Mouse (Mus musculus) left cerebral cortex, adult 6 months (tissue): ENCODE measurements around the gene Zfp111. TPM values are rescaled to one million over a fixed set of nuclear protein-coding genes. Genes with fewer than 3 reads are reported as not detected.

Experiments
- long read RNA-seq, 2 experiments: library from polyadenylated mRNA; unstranded; transcript quantifications; one replicate each; pipeline ENCODE4 v2.0.0; 2019 to 2020
- polyA plus RNA-seq: library from polyadenylated mRNA; unstranded; fragments of <200 nt; fragmentation: Nextera tagmentation; gene quantifications from 2 replicates; pipeline ENCODE4 v1.2.3, GENCODE M21; 2021

The Zfp111 gene
- polyA plus RNA-seq, result 1.6 TPM in 2 replicates
- long read RNA-seq, experiment 1, full-length matches to known transcripts, result 20 of 25 reads
- long read RNA-seq, experiment 1, partial matches to known transcripts, result 0 of 25 reads
- long read RNA-seq, experiment 1, other reads (novel, unspliced or antisense), result 5 of 25 reads
- long read RNA-seq, experiment 2, full-length matches to known transcripts, result 1 of 5 reads
- long read RNA-seq, experiment 2, partial matches to known transcripts, result 0 of 5 reads
- long read RNA-seq, experiment 2, other reads (novel, unspliced or antisense), result 4 of 5 reads

GRCm38 (mm10) chr7:24211343-24211742 lies at the start of gene Zfp111:
Zfp111 (minus strand) TSS chr7:24211443.

DNA sequence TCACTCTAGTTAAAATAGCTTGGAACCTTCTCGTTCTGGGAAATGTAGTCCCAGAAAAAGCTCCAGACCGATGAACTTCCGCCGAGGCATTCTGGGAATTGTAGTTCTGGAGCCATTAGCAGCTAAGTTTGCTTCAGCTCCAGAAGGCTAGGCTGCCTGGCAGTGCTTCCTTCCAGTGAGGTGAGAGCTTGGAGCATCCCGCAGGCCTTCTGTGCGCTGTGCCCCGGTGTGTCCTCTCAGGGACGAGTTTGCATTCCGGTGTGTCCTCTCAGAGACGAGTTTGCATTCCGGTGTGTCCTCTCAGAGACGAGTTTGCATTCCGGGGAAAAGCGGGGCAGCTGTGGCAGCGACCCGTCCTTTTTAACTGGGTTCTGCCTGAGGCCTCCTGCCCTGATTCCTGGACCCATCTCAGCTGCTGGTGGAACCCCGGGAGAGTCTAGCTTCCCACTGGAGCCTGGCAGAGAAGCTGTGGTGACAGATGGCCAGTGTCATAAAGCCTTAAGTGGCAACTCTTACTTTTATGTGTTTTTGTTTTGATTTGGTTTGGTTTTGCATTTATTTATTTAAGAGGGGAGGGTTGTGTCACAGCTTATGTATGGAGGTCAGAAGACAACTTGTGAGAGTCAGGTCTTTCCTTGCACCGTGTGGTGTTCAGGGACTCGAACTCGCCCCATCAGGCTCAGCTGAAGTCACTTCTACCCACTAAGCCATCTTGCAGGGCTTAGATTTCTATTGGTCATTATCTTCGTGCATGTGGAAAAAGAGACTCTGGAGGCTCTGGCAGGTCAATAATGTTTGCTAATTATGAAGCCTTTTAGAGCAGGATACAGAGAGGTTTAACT lies 43.6 kb upstream of the Zfp111 start, which contains the start of gene Zfp108:
Gene Zfp108, plus strand, starts transcription at position 162 of the 842 bp plus-strand sequence.

DNA sequence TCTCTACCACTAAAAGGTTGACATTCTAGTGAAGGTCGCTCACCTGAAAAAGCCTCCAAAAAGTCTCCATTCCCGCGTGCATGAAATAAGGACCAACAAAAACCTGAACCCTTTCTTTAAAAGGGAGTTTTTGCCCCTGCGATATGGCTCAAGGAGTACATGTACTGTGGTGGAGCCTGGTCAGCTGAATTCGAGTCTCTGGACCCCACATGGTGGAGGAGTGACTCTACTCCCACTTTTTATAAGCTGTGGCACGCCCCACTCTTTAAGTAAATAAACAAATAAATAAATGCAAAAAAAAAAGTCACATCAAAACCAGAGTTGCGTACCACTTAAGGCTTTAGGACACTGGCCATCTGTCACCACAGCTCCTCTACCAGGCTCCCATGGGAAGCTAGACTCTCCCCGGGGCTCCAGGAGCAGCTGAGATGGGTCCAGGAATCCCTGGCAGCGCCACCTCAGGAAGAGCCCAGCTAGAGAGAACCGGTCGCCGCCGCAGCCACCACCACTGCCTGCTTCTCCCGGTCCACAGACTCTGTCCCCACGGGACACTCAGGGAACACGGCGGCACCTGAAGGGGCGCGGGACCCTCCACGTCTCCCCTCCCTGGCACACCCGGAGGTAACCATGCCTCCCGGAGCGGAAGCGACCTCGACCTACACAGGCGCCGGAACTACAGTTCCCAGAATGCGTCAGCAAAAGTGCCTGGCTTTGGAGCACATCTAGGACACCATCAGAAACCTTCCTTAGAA lies 26.0 kb upstream of the Zfp111 start, which contains the start of gene Zfp109:
Gene Zfp109, minus strand, starts transcription at position 521 of the 752 bp plus-strand sequence.

DNA sequence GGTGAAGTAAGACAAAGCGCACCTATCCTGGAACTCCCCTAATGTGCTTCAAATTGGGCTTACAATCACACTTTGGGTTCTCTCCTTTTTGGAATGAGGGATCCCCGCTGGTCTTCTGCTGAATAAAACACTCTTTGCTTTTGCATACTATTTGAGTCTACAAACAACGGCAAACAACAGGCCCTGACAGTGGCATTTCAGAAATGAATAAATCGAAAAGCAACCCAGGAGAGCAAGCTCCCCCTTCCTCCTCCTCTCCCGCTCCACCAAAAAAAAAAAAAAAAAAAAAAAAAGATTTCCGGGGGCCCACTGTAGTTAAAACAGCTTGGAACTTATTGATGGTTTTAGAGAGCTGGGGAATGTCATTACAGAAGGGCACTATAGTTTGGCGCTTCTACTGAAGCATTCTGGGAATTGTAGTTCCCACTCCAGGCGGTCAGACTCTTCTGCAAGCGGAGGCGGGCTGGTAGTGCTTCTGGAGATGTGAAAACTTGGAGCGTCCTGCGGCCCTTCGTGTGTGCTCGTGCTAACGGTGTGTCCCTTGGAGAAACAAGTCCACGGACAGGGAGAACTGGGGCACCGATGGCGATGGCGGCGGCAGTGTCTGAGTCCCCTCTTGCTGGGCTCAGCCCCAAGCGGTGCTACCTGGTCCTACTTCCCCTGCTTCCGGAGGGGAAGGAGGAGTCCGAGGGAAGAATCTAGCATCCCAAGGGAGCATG lies 36.5 kb downstream of the Zfp111 start, which contains the start of gene Zfp114:
Gene Zfp114, plus strand, starts transcription at position 443 of the 719 bp plus-strand sequence.

Other genes with a start within 250 kb of the Zfp111 start
- gene Vmn1r181, start 236.8 kb downstream of the Zfp111 start, polyA plus RNA-seq, result not detected in 2 replicates
- not detected in 2 replicates for gene V1rd19, start 209.8 kb downstream of the Zfp111 start, polyA plus RNA-seq
- not detected in 2 replicates for gene Vmn1r183, start 158.2 kb downstream of the Zfp111 start, polyA plus RNA-seq
- gene Zfp180, start 129.5 kb downstream of the Zfp111 start, polyA plus RNA-seq, result 24.4 and 27.1 TPM in 2 replicates
- gene Zfp112, start 99.1 kb downstream of the Zfp111 start, polyA plus RNA-seq, result 2.7 and 3.6 TPM in 2 replicates
- 12.2 and 13.5 TPM in 2 replicates for gene Zfp235, start 77.3 kb downstream of the Zfp111 start, polyA plus RNA-seq
- 0.93 and 0.98 TPM in 2 replicates for gene Zfp114, start 36.4 kb downstream of the Zfp111 start, polyA plus RNA-seq
- 4.4 and 4.6 TPM in 2 replicates for gene Zfp109, start 26.1 kb upstream of the Zfp111 start, polyA plus RNA-seq
- 2.8 and 3.1 TPM in 2 replicates for gene Zfp108, start 43.4 kb upstream of the Zfp111 start, polyA plus RNA-seq
- gene Zfp93, start 59.0 kb upstream of the Zfp111 start, polyA plus RNA-seq, result 6.1 and 7.0 TPM in 2 replicates
- gene Zfp61, start 89.8 kb upstream of the Zfp111 start, polyA plus RNA-seq, result 10.9 and 15.1 TPM in 2 replicates
- 14.5 and 15.2 TPM in 2 replicates for gene Zfp94, start 105.2 kb upstream of the Zfp111 start, polyA plus RNA-seq
- gene Tescl, start 122.5 kb upstream of the Zfp111 start, polyA plus RNA-seq, result not detected in 2 replicates
- gene Lypd5, start 137.8 kb upstream of the Zfp111 start, polyA plus RNA-seq, result not detected in 2 replicates
- 0.45 and 0.63 TPM in 2 replicates for gene Kcnn4, start 158.8 kb upstream of the Zfp111 start, polyA plus RNA-seq
- 15.3 and 22.7 TPM in 2 replicates for gene Smg9, start 188.2 kb upstream of the Zfp111 start, polyA plus RNA-seq
- gene Irgc1, start 240.9 kb upstream of the Zfp111 start, polyA plus RNA-seq, result 0.33 and 0.49 TPM in 2 replicates